Mouse (Mus musculus) brain, adult 10 weeks (tissue): Measurements from ENCODE around the gene Dip2b. TPM values are rescaled to one million over a fixed set of nuclear protein-coding genes. Genes with fewer than 3 reads are reported as not detected.

Experiments used
- polyA plus RNA-seq: library from polyadenylated mRNA; stranded (reverse); fragments of 350-450 nt; fragmentation: Illumina TruSeq; extraction: RNeasy Lipid Tissue Mini Kit (QIAGEN cat#74804); gene quantifications from one replicate; pipeline ENCODE4 v1.2.3, GENCODE M21; 2015; ENCODE audit warnings: low read depth, low replicate concordance

Dip2b gene
- polyA plus RNA-seq, result 21.0 TPM

GRCm38 (mm10) chr15:100038470-100038971 lies at the start of gene Dip2b:
Gene Dip2b, plus strand, starts transcription at chr15:100038664.

GRCm38 (mm10) chr15:100227663-100228534 lies 189.4 kb downstream of the Dip2b start, which contains the start of gene Atf1:
Gene Atf1, plus strand, starts transcription at chr15:100227819.

Other genes starting within 250 kb of the Dip2b start
- 8.2 TPM for gene Lima1, start 163.2 kb upstream of the Dip2b start, polyA plus RNA-seq
- gene Fam186a, start 71.6 kb upstream of the Dip2b start, polyA plus RNA-seq, result 0.04 TPM
- 22.1 TPM for gene Larp4, start 68.6 kb upstream of the Dip2b start, polyA plus RNA-seq
- gene Atf1, start 189.2 kb downstream of the Dip2b start, polyA plus RNA-seq, result 14.3 TPM
- not detected for gene Tmprss12, start 242.2 kb downstream of the Dip2b start, polyA plus RNA-seq